Mouse (Mus musculus): Measurements from ENCODE around the gene Csdc2. TPM values are rescaled to one million over a fixed set of nuclear protein-coding genes. Genes with fewer than 3 reads are reported as not detected.
A peak's percentile ranks its signal among the peaks of the same experiment; 100 is the strongest.

Csdc2 gene
- 3.3 and 4.4 TPM in 2 replicates for polyA plus RNA-seq (2011; ENCODE audit: insufficient read length, low read depth, missing spikeins)

DNA sequence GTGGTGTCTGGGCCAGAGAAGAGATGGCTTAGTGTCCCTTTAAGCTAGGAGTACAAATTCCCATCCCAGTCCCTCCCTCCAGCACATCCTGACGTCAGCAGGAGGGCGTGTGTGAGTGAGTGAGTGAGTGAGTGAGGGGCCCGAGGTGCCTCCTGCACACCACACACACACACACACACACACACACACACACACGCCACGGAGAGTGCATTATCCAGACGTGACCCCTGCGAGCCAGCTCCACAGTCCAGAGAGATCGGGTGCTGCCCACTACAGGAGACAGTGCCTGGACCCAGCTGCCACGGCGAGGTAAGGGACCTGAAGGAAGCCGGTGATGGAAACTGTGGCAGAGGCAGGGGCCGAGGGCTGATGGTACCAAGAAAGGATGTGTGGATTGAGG lies at the start of gene Csdc2:
Csdc2 (plus strand) TSS at position 81 of the 400 bp plus-strand sequence.
- no peaks in the 10 kb centered on the region for H3K4me1 ChIP-seq (ENCODE audit: control insufficient read depth, insufficient read depth, low read length)
- TF ChIP-seq CTCF (IDR thresholded peaks at IDR 0.05; ENCODE audit: borderline replicate concordance, insufficient read depth, low read length) (no peak), POLR2A (IDR thresholded peaks at IDR 0.05; ENCODE audit: low read depth, low read length) (peak; percentile 42; the same call in 1 of the 2 replicates)
- H3K27ac ChIP-seq (ENCODE audit: insufficient read depth, low read length), result 0 out of 2 replicates have a peak within 1 kb of the TSS, but pooled peaks have one; percentile 7
- peak within 1 kb of the TSS; percentile 31 for H3K4me3 ChIP-seq (ENCODE audit: insufficient read depth, low read length)

DNA sequence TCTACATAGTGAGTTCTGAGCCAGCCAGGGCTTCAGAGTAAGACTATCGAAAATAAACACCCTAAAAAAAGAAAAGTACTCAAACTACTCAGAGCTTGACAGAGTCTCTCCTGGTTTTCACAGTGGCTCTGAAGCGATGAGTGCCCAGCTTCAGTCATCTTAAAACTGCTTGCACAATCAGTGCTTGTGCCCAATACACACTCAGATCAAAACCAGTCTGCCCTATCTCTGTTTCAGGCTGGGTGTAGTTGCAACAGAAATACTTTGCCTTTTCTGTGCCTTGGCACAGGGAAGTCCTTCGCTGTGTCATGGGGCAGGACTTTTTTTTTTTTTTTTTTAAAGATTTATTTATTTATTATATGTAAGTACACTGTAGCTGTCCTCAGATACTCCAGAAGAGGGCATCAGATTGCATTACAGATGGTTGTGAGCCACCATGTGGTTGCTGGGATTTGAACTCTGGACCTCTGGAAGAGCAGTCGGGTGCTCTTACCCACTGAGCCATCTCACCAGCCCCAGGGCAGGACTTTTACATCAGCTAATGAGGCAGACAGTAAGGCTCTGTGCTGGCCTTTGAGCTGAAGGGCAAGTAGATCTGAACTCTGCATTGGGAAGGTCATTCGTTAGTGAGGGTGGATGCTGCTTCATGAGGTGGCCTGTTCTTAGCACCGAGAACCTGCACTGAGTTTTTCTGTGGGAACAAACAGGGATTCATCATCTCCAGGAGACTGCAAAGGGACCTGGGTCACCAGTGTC lies 49.6 kb upstream of the Csdc2 start:
- no peaks in the 10 kb centered on the region for H3K4me1 ChIP-seq (ENCODE audit: control insufficient read depth, insufficient read depth, low read length)
- H3K4me3 ChIP-seq (ENCODE audit: insufficient read depth, low read length), result no peak overlapping the region
- no peak overlapping the region for H3K27ac ChIP-seq (ENCODE audit: insufficient read depth, low read length)
- TF ChIP-seq POLR2A (IDR thresholded peaks at IDR 0.05; ENCODE audit: low read depth, low read length) (no peak), CTCF (IDR thresholded peaks at IDR 0.05; ENCODE audit: borderline replicate concordance, insufficient read depth, low read length) (no peak)

DNA sequence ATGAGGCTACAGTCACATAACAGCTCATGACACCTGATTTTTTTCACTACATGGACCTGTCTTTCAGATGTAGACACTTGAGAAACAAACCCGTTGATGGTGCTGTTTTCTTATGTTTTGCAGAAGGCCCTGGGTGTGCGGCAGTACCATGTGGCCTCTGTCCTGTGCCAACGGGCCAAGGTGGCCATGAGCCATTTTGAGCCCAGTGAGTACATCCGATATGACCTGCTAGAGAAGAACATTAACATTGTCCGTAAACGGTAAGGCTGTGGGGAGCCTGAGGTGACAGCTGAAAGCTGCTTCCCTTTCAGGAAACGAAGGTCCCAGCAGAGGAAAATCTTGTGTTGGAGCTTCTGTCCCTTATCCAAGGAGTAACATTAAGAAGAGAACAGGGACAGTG lies 47.4 kb upstream of the Csdc2 start:
- TF ChIP-seq POLR2A (IDR thresholded peaks at IDR 0.05; ENCODE audit: low read depth, low read length) (no peak), CTCF (IDR thresholded peaks at IDR 0.05; ENCODE audit: borderline replicate concordance, insufficient read depth, low read length) (no peak)
- no peak overlapping the region for H3K27ac ChIP-seq (ENCODE audit: insufficient read depth, low read length)
- no peaks in the 10 kb centered on the region for H3K4me1 ChIP-seq (ENCODE audit: control insufficient read depth, insufficient read depth, low read length)
- H3K4me3 ChIP-seq (ENCODE audit: insufficient read depth, low read length), result no peak overlapping the region

DNA sequence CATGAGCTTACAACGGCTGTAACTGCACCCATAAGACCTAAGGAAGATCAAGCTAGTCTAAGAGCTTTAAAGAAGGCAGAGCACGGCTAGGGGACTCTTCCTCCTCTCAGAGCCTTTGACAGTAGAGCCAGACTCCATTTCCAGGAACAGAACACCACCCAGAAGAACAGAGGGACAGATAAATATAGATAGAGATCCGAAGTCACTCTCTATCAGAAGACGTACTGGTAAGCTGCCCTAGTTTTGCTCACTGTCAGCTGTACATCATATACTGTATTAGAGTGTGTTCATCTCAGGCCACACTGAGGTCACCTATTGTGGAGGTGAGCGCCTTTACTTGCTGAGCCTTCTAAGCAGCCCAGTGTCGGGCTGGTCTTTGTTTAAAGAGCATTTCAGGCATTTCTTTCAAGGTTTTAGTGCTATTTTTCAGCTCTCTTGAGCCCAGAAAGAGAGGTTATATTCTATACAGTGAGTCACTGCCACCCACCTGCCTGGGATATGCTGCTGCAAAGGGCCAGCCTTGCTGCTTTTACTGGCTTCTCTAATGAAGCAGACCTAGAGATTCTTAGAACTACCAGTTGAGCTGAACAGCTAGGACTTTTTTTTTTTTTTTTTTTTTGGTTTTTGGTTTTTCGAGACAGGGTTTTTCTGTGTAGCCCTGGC lies 45.3 kb upstream of the Csdc2 start:
- H3K4me3 ChIP-seq (ENCODE audit: insufficient read depth, low read length), result no peak overlapping the region
- H3K4me1 ChIP-seq (ENCODE audit: control insufficient read depth, insufficient read depth, low read length), result no peaks in the 10 kb centered on the region
- H3K27ac ChIP-seq (ENCODE audit: insufficient read depth, low read length), result no peak overlapping the region
- TF ChIP-seq POLR2A (IDR thresholded peaks at IDR 0.05; ENCODE audit: low read depth, low read length) (no peak), CTCF (IDR thresholded peaks at IDR 0.05; ENCODE audit: borderline replicate concordance, insufficient read depth, low read length) (no peak)

DNA sequence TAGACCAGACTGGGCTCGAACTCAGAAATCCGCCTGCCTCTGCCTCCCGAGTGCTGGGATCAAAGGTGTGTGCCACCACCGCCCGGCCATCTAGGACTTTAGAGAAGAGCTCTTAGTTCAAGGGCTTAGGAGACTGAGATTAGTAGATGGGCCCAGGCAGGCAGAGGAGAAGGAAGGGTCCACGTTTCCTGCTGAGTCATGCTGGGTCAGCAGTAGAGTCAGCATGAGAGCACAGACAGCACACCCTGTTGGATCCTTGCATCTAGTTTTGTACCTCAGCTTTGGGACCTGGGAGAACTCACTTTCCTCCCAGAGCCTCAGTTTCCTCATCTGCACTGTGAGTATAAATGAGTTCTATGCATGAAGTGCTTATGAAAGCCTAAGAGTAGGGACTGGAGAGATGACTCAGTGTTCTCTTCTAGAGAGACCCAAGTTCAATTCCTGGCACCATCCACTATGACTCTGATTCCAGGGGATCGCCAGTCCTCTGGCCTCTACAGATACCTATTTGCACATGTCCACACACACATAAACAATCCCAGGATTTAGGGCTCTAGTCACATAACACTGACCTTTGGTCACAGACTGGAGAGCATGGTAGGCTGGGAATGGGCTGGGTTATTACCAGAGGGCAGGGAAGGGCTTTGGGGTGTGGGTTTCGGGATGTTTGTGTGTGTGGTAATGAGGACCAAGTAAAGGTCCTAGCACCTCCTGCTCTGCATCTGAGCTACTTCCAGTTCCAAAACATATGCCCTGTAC lies 44.6 kb upstream of the Csdc2 start:
- TF ChIP-seq CTCF (IDR thresholded peaks at IDR 0.05; ENCODE audit: borderline replicate concordance, insufficient read depth, low read length) (no peak), POLR2A (IDR thresholded peaks at IDR 0.05; ENCODE audit: low read depth, low read length) (no peak)
- no peak overlapping the region; the same call in 1 of the 2 replicates for H3K27ac ChIP-seq (ENCODE audit: insufficient read depth, low read length)
- no peaks in the 10 kb centered on the region for H3K4me1 ChIP-seq (ENCODE audit: control insufficient read depth, insufficient read depth, low read length)
- H3K4me3 ChIP-seq (ENCODE audit: insufficient read depth, low read length), result no peak overlapping the region

DNA sequence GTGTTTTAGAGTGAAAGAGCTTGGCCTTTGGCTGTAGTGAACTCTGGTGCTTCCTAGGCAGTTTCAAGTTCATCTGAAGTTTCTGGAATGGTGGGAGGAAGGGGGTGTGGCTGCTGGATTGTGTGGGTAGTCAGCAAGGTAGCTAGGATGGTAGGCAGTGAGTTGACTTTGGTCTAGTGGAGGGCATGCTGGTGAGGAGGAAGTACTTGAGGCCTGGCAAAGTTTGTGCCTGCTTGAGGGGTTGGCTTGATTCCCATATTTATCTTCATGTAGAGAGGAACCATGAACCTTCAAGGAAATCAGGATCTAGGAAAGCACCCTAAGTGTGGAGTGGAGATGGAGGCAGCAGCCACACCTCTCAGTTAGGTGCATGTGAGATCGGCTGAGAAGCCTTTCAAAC lies 42.6 kb upstream of the Csdc2 start:
- Histone ChIP-seq H3K27ac (ENCODE audit: insufficient read depth, low read length) (no peak overlapping the region), H3K4me3 (ENCODE audit: insufficient read depth, low read length) (no peak overlapping the region), H3K4me1 (ENCODE audit: control insufficient read depth, insufficient read depth, low read length) (no peaks in the 10 kb centered on the region)
- TF ChIP-seq POLR2A (IDR thresholded peaks at IDR 0.05; ENCODE audit: low read depth, low read length) (no peak), CTCF (IDR thresholded peaks at IDR 0.05; ENCODE audit: borderline replicate concordance, insufficient read depth, low read length) (no peak)

DNA sequence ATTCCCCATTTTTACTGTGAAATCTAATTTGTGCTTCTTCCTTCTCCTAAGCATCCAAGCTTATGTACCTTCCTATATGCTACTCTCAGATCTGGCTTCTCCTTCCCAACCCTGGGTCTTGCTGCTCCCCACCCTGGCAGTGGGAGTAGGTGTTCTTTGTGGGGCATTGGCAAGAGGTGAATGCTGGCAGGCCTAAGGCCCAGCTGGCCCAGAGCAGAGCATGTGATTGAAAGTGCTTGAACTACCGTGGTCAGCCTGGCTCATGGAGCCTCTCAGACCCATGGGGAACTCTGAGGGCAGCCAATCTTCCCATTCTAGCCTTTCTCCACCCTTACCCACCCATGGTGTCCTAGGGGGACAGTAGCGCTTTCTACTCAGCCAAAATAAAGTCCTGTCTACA lies 40.2 kb upstream of the Csdc2 start:
- Histone ChIP-seq H3K27ac (ENCODE audit: insufficient read depth, low read length) (no peak overlapping the region), H3K4me1 (ENCODE audit: control insufficient read depth, insufficient read depth, low read length) (no peaks in the 10 kb centered on the region), H3K4me3 (ENCODE audit: insufficient read depth, low read length) (no peak overlapping the region)
- no peak for TF ChIP-seq CTCF (IDR thresholded peaks at IDR 0.05; ENCODE audit: borderline replicate concordance, insufficient read depth, low read length)
- TF ChIP-seq POLR2A (IDR thresholded peaks at IDR 0.05; ENCODE audit: low read depth, low read length), result no peak

DNA sequence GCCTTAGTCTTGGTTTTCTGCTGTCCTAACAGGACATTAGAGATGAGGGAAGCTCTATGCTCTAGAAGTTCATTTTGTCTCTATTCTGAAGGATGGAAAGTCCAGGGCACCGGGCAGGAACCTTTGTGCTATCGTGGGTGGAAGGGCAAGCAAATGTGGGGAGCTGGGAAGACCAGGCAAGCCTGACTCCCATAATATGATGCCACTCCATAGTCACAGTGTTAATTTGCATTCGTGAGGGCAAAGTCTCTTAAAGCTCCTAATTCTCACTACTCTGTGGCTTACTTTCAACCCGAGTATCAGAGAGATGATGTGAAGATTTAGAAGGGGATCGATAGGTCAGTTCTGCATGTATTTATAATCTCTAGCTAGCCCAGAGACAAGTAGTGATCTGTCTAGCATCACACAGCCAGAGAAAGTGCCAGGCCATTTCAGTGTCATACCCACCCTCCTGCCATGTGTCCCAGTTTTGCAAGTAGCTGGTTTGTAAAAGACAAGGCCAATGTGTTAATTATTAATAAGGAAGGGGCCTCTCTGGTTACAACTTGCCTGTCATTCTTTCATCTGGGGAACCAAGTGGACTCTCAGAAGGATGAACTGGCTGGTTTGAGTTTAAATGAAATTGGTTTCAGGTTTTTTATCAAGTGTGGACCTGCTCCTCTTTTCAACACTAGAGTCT lies 38.8 kb upstream of the Csdc2 start:
- Histone ChIP-seq H3K4me3 (ENCODE audit: insufficient read depth, low read length) (no peak overlapping the region), H3K27ac (ENCODE audit: insufficient read depth, low read length) (no peak overlapping the region), H3K4me1 (ENCODE audit: control insufficient read depth, insufficient read depth, low read length) (no peaks in the 10 kb centered on the region)
- TF ChIP-seq POLR2A (IDR thresholded peaks at IDR 0.05; ENCODE audit: low read depth, low read length) (no peak), CTCF (IDR thresholded peaks at IDR 0.05; ENCODE audit: borderline replicate concordance, insufficient read depth, low read length) (no peak)

DNA sequence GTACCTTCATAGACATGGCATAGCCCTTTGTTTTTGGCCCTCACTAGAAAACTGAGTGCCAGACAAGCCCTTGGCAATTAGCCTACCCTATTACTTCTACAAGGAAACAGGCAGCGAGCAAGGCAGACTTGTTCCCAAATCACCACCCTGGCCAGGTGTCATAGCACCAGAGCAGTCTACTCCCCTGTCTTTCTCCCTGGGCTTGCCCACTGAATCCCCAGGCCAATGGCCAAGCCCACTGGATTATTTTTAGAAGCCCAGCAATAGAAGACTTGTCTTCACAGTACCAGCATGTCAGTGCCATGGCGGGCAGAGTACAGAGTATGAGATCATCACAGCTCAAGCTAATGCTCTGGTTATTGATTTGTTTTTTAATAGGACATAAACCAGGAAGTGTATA lies 37.8 kb upstream of the Csdc2 start:
- Histone ChIP-seq H3K4me3 (ENCODE audit: insufficient read depth, low read length) (no peak overlapping the region), H3K4me1 (ENCODE audit: control insufficient read depth, insufficient read depth, low read length) (no peaks in the 10 kb centered on the region), H3K27ac (ENCODE audit: insufficient read depth, low read length) (no peak overlapping the region)
- TF ChIP-seq CTCF (IDR thresholded peaks at IDR 0.05; ENCODE audit: borderline replicate concordance, insufficient read depth, low read length), result no peak
- TF ChIP-seq POLR2A (IDR thresholded peaks at IDR 0.05; ENCODE audit: low read depth, low read length), result no peak

All from embryonic fibroblast, embryonic 13.5 days (primary cell).